Mouse (Mus musculus) stomach, embryonic 15.5 days (tissue): ENCODE data around the gene Chst15. TPM values are rescaled to one million over a fixed set of nuclear protein-coding genes. Genes with fewer than 3 reads are reported as not detected.

ENCODE experiments used
- ATAC-seq: fragments of 200-750 bp; cut with Nextera tagmentation; 2 replicates; pipeline ENCODE4 v1.8.0; 2017; ENCODE audit warnings: low read depth, moderate number of reproducible peaks, moderate TSS enrichment; ENCODE audit not compliant: insufficient read depth, low FRiP score
- H3K27ac ChIP-seq: fragments of 300-500 bp; sonication (generic); 2 replicates; pipeline ENCODE4 v1.5.1; 2015; ENCODE audit warnings: mild to moderate bottlenecking, inconsistent platforms
- H3K27me3 ChIP-seq: fragments of 300-500 bp; sonication (generic); replicated peaks from 2 replicates; pipeline ENCODE4 v1.6.1; 2015; ENCODE audit warnings: inconsistent platforms
- H3K36me3 ChIP-seq: fragments of 300-500 bp; sonication (generic); 2 replicates; pipeline ENCODE4 v1.6.1; 2015; ENCODE audit warnings: inconsistent platforms
- H3K4me1 ChIP-seq: fragments of 300-500 bp; sonication (generic); 2 replicates; pipeline ENCODE4 v1.6.1; 2015; ENCODE audit warnings: inconsistent platforms
- H3K4me2 ChIP-seq: fragments of 300-500 bp; sonication (generic); 2 replicates; pipeline ENCODE4 v1.6.1; 2015; ENCODE audit warnings: mild to moderate bottlenecking, inconsistent platforms
- H3K4me3 ChIP-seq: fragments of 300-500 bp; sonication (generic); replicated peaks from 2 replicates; pipeline ENCODE4 v1.5.1; 2015; ENCODE audit warnings: inconsistent platforms
- H3K9ac ChIP-seq: fragments of 300-500 bp; sonication (generic); 2 replicates; pipeline ENCODE4 v1.6.1; 2015; ENCODE audit warnings: inconsistent platforms
- H3K9me3 ChIP-seq: fragments of 300-500 bp; sonication (generic); 2 replicates; pipeline ENCODE4 v1.6.1; 2016; ENCODE audit warnings: inconsistent platforms
- WGBS: fragments of 180-500 bp; shearing (Covaris S2); methylation state at CpG from one replicate; pipeline ENCODE4 v1.1.7; 2015; 5-methylcytosine and 5-hydroxymethylcytosine counted together
- polyA plus RNA-seq: library from polyadenylated mRNA; unstranded; fragments of >200 nt; fragmentation: Nextera tagmentation; extraction: Ambion mirVana; gene quantifications from 2 replicates; pipeline ENCODE4 v1.2.1, GENCODE M21; 2015

Chst15 gene
- polyA plus RNA-seq, 1 experiment from 2014 or later = 26.1 TPM

- WGBS = 60% methylated on average over 6 of the region's 6 CpGs
- H3K9me3 ChIP-seq = no peaks in the 10 kb centered on the region
- H3K27ac ChIP-seq = no peak overlapping the region
- ATAC-seq = no peak
- H3K4me3 ChIP-seq = no peak overlapping the region
- no peak overlapping the region for H3K4me2 ChIP-seq
- 0 out of 2 replicates have a peak, but pooled peaks cover 4% of the 10 kb centered on the region for H3K27me3 ChIP-seq
- no peaks in the 10 kb centered on the region for H3K36me3 ChIP-seq
- H3K9ac ChIP-seq = no peak overlapping the region
- no peaks in the 10 kb centered on the region for H3K4me1 ChIP-seq
These were observed 32.1 kb upstream of the Chst15 start for GRCm38 (mm10) chr7:132349075-132349572.

GRCm38 (mm10) chr7:132347273-132348045 lies 30.4 kb upstream of the Chst15 start:
- Histone ChIP-seq H3K27me3 (0 out of 2 replicates have a peak, but pooled peaks cover 3% of the 10 kb centered on the region), H3K9ac (no peak overlapping the region), H3K4me2 (no peak overlapping the region), H3K4me1 (no peaks in the 10 kb centered on the region), H3K9me3 (no peaks in the 10 kb centered on the region), H3K4me3 (no peak overlapping the region), H3K36me3 (no peaks in the 10 kb centered on the region), H3K27ac (no peak overlapping the region)
- WGBS = 71% methylated on average over 9 of the region's 9 CpGs
- ATAC-seq = no peak

- no peaks in the 10 kb centered on the region for H3K27me3 ChIP-seq
- H3K9ac ChIP-seq = no peak overlapping the region
- H3K27ac ChIP-seq = no peak overlapping the region
- 75% methylated on average over 5 of the region's 5 CpGs for whole genome bisulfite sequencing
- no peaks in the 10 kb centered on the region for H3K4me1 ChIP-seq
- no peaks in the 10 kb centered on the region for H3K9me3 ChIP-seq
- no peak for ATAC-seq
- H3K4me2 ChIP-seq = no peak overlapping the region
- no peaks in the 10 kb centered on the region for H3K36me3 ChIP-seq
- H3K4me3 ChIP-seq = no peak overlapping the region
These were observed 28.6 kb upstream of the Chst15 start for GRCm38 (mm10) chr7:132345526-132346070.

GRCm38 (mm10) chr7:132344606-132345005 lies 27.6 kb upstream of the Chst15 start:
- H3K4me1 ChIP-seq = no peaks in the 10 kb centered on the region
- no peaks in the 10 kb centered on the region for H3K27me3 ChIP-seq
- 31% methylated on average over 4 of the region's 4 CpGs for WGBS
- no peak overlapping the region for H3K27ac ChIP-seq
- no peak overlapping the region for H3K4me2 ChIP-seq
- H3K36me3 ChIP-seq = no peaks in the 10 kb centered on the region
- ATAC-seq = no peak
- no peak overlapping the region for H3K4me3 ChIP-seq
- no peaks in the 10 kb centered on the region for H3K9me3 ChIP-seq
- no peak overlapping the region for H3K9ac ChIP-seq

DNA sequence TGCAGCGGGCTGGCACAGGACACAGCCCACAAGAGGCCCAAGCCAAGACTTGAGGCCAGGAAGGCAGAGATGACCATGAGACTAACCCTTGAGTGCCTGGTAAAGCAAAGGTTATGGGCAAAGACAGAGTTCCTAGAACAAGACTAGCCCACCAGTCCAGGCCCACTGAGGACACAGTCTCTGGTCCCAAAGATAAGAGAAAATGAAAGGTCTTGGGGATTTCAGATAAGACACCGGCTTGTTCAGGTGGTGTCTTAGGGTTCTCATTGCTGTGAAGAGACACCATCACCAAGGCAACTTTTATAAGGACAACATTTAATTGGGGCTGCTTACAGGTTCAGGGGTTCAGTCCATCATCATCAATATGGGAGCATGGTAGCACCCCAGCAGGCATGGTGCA lies 26.9 kb upstream of the Chst15 start:
- H3K27ac ChIP-seq = no peak overlapping the region

GRCm38 (mm10) chr7:132343146-132343545 lies 26.1 kb upstream of the Chst15 start:
- 76% methylated on average over 2 of the region's 2 CpGs for WGBS
- ATAC-seq = no peak

More for the DNA sequence above, 26.9 kb upstream of the Chst15 start:
- H3K4me2 ChIP-seq = no peak overlapping the region
- H3K4me3 ChIP-seq = no peak overlapping the region
- H3K27me3 ChIP-seq = no peaks in the 10 kb centered on the region
- no peaks in the 10 kb centered on the region for H3K9me3 ChIP-seq
- no peaks in the 10 kb centered on the region for H3K4me1 ChIP-seq
- 87% methylated on average over 2 of the region's 2 CpGs for WGBS
- no peaks in the 10 kb centered on the region for H3K36me3 ChIP-seq
- ATAC-seq = no peak
- no peak overlapping the region for H3K9ac ChIP-seq

DNA sequence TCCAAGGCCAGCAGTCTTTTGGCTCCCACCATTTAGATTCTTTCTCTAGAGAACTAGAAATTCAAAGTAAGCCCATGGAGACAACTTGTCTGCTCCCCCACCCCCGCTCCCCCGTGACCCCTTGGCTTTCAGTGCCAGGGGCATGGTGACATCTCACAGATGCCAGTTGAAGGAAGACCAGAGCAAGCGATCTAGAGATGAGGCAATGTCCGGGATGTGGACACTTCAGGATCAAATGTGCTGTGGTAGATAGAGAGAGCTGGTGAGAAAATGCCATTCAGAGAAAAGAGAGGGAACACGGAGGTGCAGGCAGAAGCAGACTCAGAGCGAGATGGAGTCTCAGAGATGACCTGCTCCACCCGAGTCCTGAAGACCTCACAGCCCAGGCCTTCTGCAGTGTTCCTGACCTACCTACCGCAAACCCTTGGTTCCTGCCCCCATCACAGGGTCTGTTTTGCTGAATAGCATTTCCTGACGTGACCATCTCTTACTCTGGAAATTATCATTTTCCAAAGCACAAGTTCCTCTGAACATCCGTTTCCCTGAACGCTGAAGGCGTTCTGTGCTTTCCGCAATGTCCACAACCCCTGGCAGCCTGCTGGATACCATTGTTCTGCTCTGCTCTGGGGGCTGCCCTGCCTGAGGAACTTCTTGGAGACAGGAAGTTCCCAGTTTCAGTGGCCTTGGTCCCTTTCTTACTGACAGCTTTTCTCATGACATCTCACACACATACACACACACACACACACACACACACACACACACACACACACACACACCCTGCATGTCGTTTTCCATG lies 22.2 kb upstream of the Chst15 start:
- WGBS = 69% methylated on average over 14 of the region's 14 CpGs

More at GRCm38 (mm10) chr7:132343146-132343545, 26.1 kb upstream of the Chst15 start:
- H3K9me3 ChIP-seq = no peaks in the 10 kb centered on the region
- no peaks in the 10 kb centered on the region for H3K4me1 ChIP-seq
- no peaks in the 10 kb centered on the region for H3K27me3 ChIP-seq
- no peak overlapping the region for H3K4me3 ChIP-seq
- H3K9ac ChIP-seq = no peak overlapping the region
- H3K27ac ChIP-seq = no peak overlapping the region
- no peak overlapping the region for H3K4me2 ChIP-seq
- no peaks in the 10 kb centered on the region for H3K36me3 ChIP-seq

GRCm38 (mm10) chr7:132338350-132338749 lies 21.3 kb upstream of the Chst15 start:
- no peak for ATAC-seq
- Histone ChIP-seq H3K4me2 (no peak overlapping the region), H3K9me3 (no peaks in the 10 kb centered on the region), H3K9ac (no peak overlapping the region), H3K4me1 (0 out of 2 replicates have a peak, but pooled peaks cover 4% of the 10 kb centered on the region), H3K36me3 (no peaks in the 10 kb centered on the region), H3K27me3 (no peaks in the 10 kb centered on the region), H3K27ac (no peak overlapping the region), H3K4me3 (no peak overlapping the region)
- WGBS = 62% methylated on average over 6 of the region's 6 CpGs

More for the DNA sequence above, 22.2 kb upstream of the Chst15 start:
- H3K4me2 ChIP-seq = no peak overlapping the region
- H3K4me1 ChIP-seq = 0 out of 2 replicates have a peak, but pooled peaks cover 4% of the 10 kb centered on the region
- H3K9me3 ChIP-seq = no peaks in the 10 kb centered on the region
- no peaks in the 10 kb centered on the region for H3K27me3 ChIP-seq
- H3K36me3 ChIP-seq = no peaks in the 10 kb centered on the region
- H3K4me3 ChIP-seq = no peak overlapping the region
- H3K27ac ChIP-seq = peak overlapping the region; percentile 26; the same call in 1 of the 2 replicates
- H3K9ac ChIP-seq = no peak overlapping the region
- ATAC-seq = no peak; the same call in 1 of the 2 replicates

DNA sequence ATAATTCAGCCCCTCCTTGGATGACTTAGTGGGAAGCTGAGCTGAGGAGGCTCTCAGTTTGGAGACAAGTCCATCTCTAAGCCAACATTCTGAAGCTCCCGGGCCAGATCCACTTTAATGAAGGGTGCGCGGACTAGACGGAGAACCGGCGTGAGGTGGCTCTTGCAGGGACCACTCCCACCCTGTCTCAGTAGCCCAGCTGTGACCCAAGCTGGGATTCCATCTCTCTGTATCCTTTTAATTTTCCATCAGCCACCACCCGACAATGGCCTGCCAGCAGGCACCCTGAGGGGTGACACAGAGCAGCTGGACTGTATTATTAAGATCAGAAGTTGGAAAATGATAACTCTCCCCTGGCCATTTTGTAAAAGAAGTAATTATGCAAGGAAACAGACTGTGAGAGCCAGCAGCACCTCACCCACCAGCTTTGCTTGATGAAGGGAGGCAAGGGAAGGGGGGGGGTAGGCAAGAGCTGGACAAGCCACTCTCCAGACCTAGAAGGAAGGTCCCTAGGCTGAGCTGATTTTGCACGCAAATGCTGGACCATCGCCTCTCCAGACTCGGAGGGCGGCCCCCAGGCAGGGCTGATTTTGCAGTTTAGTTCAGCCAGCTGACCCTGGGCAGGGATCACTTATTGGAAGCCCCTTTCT lies 20.4 kb upstream of the Chst15 start:
- no peak; the same call in 1 of the 2 replicates for ATAC-seq
- Histone ChIP-seq H3K9me3 (no peaks in the 10 kb centered on the region), H3K4me2 (no peak overlapping the region), H3K27me3 (no peaks in the 10 kb centered on the region), H3K4me1 (0 out of 2 replicates have a peak, but pooled peaks cover 4% of the 10 kb centered on the region), H3K9ac (no peak overlapping the region), H3K27ac (no peak overlapping the region), H3K4me3 (no peak overlapping the region), H3K36me3 (no peaks in the 10 kb centered on the region)
- WGBS = 65% methylated on average over 11 of the region's 11 CpGs

DNA sequence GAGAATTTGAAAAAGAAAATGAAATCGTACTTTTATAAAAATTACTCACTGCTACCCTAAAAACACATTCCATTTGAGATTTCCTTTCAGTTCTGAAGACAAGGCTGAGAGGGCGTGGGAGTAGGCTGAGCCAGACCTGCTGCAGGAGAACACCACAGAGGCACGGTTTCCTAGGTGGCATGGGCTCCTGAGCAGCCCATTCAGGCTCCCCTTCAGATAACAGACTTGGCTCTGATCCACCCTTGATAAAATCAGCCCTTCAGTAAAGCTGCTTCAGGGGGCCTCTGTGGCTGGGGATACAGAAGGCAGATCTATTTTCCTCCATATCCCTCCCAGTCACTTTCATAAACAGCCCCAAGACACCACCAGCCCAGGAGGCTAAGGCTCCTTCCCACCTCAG lies 19.8 kb upstream of the Chst15 start:
- Histone ChIP-seq H3K9me3 (no peaks in the 10 kb centered on the region), H3K4me1 (0 out of 2 replicates have a peak, but pooled peaks cover 4% of the 10 kb centered on the region), H3K9ac (no peak overlapping the region), H3K36me3 (no peaks in the 10 kb centered on the region), H3K27ac (no peak overlapping the region), H3K4me2 (no peak overlapping the region), H3K4me3 (no peak overlapping the region), H3K27me3 (no peaks in the 10 kb centered on the region)
- ATAC-seq = no peak
- 48% methylated on average over 3 of the region's 3 CpGs for WGBS

GRCm38 (mm10) chr7:132335367-132335766 lies 18.3 kb upstream of the Chst15 start:
- WGBS = 88% methylated on average over 4 of the region's 4 CpGs
- ATAC-seq = no peak

More at GRCm38 (mm10) chr7:132335367-132335766, 18.3 kb upstream of the Chst15 start:
- H3K9me3 ChIP-seq = no peaks in the 10 kb centered on the region
- H3K4me1 ChIP-seq = 0 out of 2 replicates have a peak, but pooled peaks cover 4% of the 10 kb centered on the region
- no peak overlapping the region for H3K27ac ChIP-seq
- no peak overlapping the region for H3K9ac ChIP-seq
- no peak overlapping the region for H3K4me2 ChIP-seq
- no peaks in the 10 kb centered on the region for H3K36me3 ChIP-seq
- no peak overlapping the region for H3K4me3 ChIP-seq
- no peaks in the 10 kb centered on the region for H3K27me3 ChIP-seq
